Mouse (Mus musculus): ENCODE measurements around the gene Cetn4. TPM values are rescaled to one million over a fixed set of nuclear protein-coding genes. Genes with fewer than 3 reads are reported as not detected.

The Cetn4 gene
- polyA plus RNA-seq, 1 experiment = 0.09 TPM

DNA sequence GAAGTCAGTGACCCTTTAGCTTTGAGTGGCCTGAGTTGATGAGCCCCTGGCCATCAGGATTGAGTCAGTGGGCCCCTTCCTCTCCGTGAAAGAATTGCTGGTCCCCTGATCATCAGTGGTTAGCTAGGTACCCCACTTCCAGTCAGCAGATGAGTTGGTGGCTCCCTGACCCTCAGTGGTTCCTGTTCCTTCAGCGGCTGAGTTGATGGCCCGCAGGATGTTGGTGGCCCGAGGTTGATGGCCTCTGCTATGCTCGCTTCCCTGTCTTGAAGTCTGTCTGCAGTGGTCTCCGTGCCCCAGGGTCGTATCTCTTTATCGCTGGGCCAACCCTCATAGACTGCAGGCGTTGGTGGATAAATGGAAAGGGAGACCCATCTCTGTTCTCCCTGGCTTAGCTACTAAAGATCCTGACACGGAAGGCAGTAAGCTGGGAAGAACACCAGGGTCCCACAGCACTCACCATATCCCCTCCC is 575 bp downstream of the Cetn4 start:
- no peak for DNase-seq (ENCODE audit: low read depth in 1 of 2, low spot score in 2 of 2)
- Histone ChIP-seq H3K36me3 (ENCODE audit: control insufficient read depth, insufficient read depth, low read length) (no peaks in the 10 kb centered on the region), H3K4me1 (ENCODE audit: control insufficient read depth, insufficient read depth, insufficient read length) (peaks cover 3% of the 10 kb centered on the region; the same call in 1 of the 2 replicates), H3K27ac (ENCODE audit: insufficient read depth, low read length) (no peak overlapping the region), H3K27me3 (ENCODE audit: control insufficient read depth, insufficient read depth, low read length) (no peaks in the 10 kb centered on the region), H3K4me3 (ENCODE audit: extremely low read depth, insufficient read depth, insufficient read length) (peak overlapping the region; percentile 97)
- TF ChIP-seq CTCF (IDR thresholded peaks at IDR 0.05; ENCODE audit: extremely low read depth, insufficient read depth, insufficient read length, insufficient replicate concordance) (no peak), POLR2A (IDR thresholded peaks at IDR 0.05; ENCODE audit: low read depth, low read length) (no peak)
- WGBS = under 1% methylated on average over 10 of the region's 10 CpGs

DNA sequence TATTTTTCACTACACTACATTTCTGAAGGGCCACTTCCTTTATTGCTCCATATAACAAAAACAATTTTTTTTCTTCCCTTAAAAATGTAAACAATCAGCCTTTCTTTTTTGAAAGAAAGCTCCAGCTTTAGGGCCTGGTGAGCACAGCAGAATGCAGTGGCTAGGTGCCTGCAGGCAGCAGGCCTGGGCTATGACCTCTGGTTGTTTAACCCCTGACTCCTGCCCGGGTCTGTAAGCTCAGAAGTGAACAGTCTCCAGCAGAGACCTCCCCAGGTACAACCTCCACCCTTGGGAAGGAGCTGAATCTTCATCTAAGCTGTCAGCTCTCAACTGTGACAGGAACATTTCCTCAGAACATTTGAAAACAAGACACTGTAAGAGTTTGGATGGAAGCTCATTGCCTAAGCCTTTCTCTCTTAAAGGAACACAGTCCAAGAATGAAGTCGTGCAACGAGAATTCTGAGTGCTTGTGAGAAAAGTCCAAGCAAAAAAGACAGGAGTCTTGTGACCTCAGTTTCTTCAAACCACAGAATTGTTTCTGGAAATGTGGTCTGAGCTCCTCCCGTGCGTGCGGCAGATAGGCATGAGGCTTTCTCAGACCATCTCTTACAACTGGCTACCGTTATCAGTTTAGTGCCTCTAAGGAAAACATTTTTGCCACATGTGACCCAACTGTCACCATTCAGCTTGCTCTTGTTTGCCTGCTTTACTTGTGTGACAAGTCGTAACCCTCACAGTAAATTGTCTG is 8.9 kb downstream of the Cetn4 start:
- Histone ChIP-seq H3K27me3 (ENCODE audit: control insufficient read depth, insufficient read depth, low read length) (no peaks in the 10 kb centered on the region), H3K36me3 (ENCODE audit: control insufficient read depth, insufficient read depth, low read length) (no peaks in the 10 kb centered on the region), H3K4me3 (ENCODE audit: extremely low read depth, insufficient read depth, insufficient read length) (no peak overlapping the region), H3K27ac (ENCODE audit: insufficient read depth, low read length) (no peak overlapping the region), H3K4me1 (ENCODE audit: control insufficient read depth, insufficient read depth, insufficient read length) (no peaks in the 10 kb centered on the region)
- 78% methylated on average over 8 of the region's 8 CpGs for WGBS
- no peak for TF ChIP-seq POLR2A (IDR thresholded peaks at IDR 0.05; ENCODE audit: low read depth, low read length)
- TF ChIP-seq CTCF (IDR thresholded peaks at IDR 0.05; ENCODE audit: extremely low read depth, insufficient read depth, insufficient read length, insufficient replicate concordance) = no peak
- no peak for DNase-seq (ENCODE audit: low read depth in 1 of 2, low spot score in 2 of 2)

DNA sequence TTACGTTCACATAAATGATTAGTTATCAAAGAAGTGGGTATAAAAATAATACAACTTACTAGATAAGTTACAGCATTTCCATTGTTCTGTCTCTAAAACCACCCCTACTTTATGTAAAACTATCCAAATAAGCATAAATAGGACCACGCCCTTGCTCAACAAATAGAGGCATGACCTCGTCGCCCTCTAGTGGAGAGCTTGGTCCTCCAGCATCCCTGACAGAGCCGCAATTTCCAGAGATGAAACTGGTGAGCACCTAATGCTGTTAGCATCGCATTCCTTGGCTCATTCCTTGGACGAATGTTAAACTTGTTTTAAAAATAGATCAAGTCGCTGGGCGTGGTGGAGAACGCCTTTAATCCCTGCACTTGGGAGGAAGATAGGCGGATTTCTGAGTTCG is 9.8 kb downstream of the Cetn4 start:
- Histone ChIP-seq H3K4me3 (ENCODE audit: extremely low read depth, insufficient read depth, insufficient read length) (no peak overlapping the region), H3K36me3 (ENCODE audit: control insufficient read depth, insufficient read depth, low read length) (no peaks in the 10 kb centered on the region), H3K27ac (ENCODE audit: insufficient read depth, low read length) (no peak overlapping the region), H3K27me3 (ENCODE audit: control insufficient read depth, insufficient read depth, low read length) (no peaks in the 10 kb centered on the region), H3K4me1 (ENCODE audit: control insufficient read depth, insufficient read depth, insufficient read length) (no peaks in the 10 kb centered on the region)
- DNase-seq (ENCODE audit: low read depth in 1 of 2, low spot score in 2 of 2) = peak; percentile 36 to 38
- WGBS = 41% methylated on average over 12 of the region's 12 CpGs
- TF ChIP-seq CTCF (IDR thresholded peaks at IDR 0.05; ENCODE audit: extremely low read depth, insufficient read depth, insufficient read length, insufficient replicate concordance) = peak; percentile 62; the same call in 1 of the 2 replicates
- TF ChIP-seq POLR2A (IDR thresholded peaks at IDR 0.05; ENCODE audit: low read depth, low read length) = no peak

DNA sequence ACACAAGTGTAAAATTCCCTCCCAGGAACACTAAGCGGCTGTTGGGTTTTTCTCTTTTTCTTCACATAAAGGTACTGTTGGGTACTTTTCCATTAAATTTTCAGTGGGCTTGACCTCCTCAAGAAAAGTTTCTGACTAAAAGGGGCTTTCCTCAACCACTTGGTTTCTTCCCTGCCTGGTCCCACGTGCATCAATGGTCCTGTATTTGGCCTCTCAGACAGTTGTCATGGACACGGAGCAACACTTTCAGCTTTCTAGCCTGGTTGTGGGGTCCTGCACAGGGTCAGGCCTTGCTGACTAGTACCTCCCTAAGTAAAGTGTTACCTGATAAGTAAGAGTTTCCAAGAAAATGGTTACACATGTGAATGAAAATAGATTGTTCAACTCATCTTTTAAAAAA is 13.0 kb downstream of the Cetn4 start:
- H3K4me3 ChIP-seq (ENCODE audit: extremely low read depth, insufficient read depth, insufficient read length) = no peak overlapping the region
- no peaks in the 10 kb centered on the region for H3K4me1 ChIP-seq (ENCODE audit: control insufficient read depth, insufficient read depth, insufficient read length)
- TF ChIP-seq CTCF (IDR thresholded peaks at IDR 0.05; ENCODE audit: extremely low read depth, insufficient read depth, insufficient read length, insufficient replicate concordance) = no peak
- TF ChIP-seq POLR2A (IDR thresholded peaks at IDR 0.05; ENCODE audit: low read depth, low read length) = no peak
- 83% methylated on average over 3 of the region's 3 CpGs for WGBS
- no peaks in the 10 kb centered on the region for H3K27me3 ChIP-seq (ENCODE audit: control insufficient read depth, insufficient read depth, low read length)
- no peak overlapping the region for H3K27ac ChIP-seq (ENCODE audit: insufficient read depth, low read length)
- H3K36me3 ChIP-seq (ENCODE audit: control insufficient read depth, insufficient read depth, low read length) = no peaks in the 10 kb centered on the region
- DNase-seq (ENCODE audit: low read depth in 1 of 2, low spot score in 2 of 2) = no peak

DNA sequence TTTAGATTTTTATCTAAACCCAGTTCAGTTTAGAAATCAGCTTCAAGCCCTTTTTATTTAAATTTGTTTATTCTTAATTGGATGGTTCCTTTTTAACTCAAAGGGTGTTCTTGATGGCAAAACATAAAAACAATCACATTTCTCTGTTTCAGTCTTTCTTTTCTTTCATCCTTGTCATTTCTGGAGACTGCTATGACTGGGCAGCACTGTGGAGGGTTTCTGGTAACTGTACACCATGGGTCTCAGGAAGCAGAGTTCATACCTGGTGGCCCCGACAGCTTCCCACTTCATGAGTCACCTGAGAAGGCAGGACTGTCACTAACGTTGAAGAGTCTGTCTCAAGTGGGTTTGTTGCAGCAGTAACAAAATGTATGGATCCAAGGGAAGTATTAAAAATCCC is 19.9 kb downstream of the Cetn4 start:
- WGBS = 60% methylated on average over 2 of the region's 2 CpGs
- no peak for DNase-seq (ENCODE audit: low read depth in 1 of 2, low spot score in 2 of 2)
- H3K4me3 ChIP-seq (ENCODE audit: extremely low read depth, insufficient read depth, insufficient read length) = no peak overlapping the region
- H3K4me1 ChIP-seq (ENCODE audit: control insufficient read depth, insufficient read depth, insufficient read length) = no peaks in the 10 kb centered on the region
- no peaks in the 10 kb centered on the region for H3K36me3 ChIP-seq (ENCODE audit: control insufficient read depth, insufficient read depth, low read length)
- H3K27me3 ChIP-seq (ENCODE audit: control insufficient read depth, insufficient read depth, low read length) = no peaks in the 10 kb centered on the region
- no peak overlapping the region for H3K27ac ChIP-seq (ENCODE audit: insufficient read depth, low read length)
- TF ChIP-seq POLR2A (IDR thresholded peaks at IDR 0.05; ENCODE audit: low read depth, low read length) (no peak), CTCF (IDR thresholded peaks at IDR 0.05; ENCODE audit: extremely low read depth, insufficient read depth, insufficient read length, insufficient replicate concordance) (no peak)

DNA sequence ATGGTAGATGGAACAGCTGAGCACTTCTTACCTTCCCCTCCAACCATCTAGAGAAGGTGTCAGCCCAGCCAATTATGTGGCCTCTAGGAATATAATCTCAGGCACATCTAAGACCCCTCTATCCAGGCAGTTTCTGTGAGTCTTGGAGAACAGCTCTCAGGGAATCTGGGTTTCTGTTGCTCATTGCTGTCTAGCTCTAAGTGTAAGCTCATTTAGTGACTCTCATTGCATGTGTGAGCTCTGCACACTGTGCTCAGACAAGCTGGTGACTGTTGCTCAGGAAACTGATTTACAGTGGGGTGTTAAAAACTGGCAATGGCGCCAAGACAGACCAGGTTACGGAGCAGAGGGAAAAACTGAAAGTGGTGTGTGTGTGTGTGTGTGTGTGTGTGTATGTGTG is 20.6 kb downstream of the Cetn4 start:
- no peak overlapping the region for H3K27ac ChIP-seq (ENCODE audit: insufficient read depth, low read length)
- H3K27me3 ChIP-seq (ENCODE audit: control insufficient read depth, insufficient read depth, low read length) = no peaks in the 10 kb centered on the region
- TF ChIP-seq CTCF (IDR thresholded peaks at IDR 0.05; ENCODE audit: extremely low read depth, insufficient read depth, insufficient read length, insufficient replicate concordance) = no peak
- no peak for TF ChIP-seq POLR2A (IDR thresholded peaks at IDR 0.05; ENCODE audit: low read depth, low read length)
- no peak overlapping the region for H3K4me3 ChIP-seq (ENCODE audit: extremely low read depth, insufficient read depth, insufficient read length)
- no peaks in the 10 kb centered on the region for H3K4me1 ChIP-seq (ENCODE audit: control insufficient read depth, insufficient read depth, insufficient read length)
- no peaks in the 10 kb centered on the region for H3K36me3 ChIP-seq (ENCODE audit: control insufficient read depth, insufficient read depth, low read length)
- no peak for DNase-seq (ENCODE audit: low read depth in 1 of 2, low spot score in 2 of 2)
- 83% methylated on average over 2 of the region's 2 CpGs for WGBS

DNA sequence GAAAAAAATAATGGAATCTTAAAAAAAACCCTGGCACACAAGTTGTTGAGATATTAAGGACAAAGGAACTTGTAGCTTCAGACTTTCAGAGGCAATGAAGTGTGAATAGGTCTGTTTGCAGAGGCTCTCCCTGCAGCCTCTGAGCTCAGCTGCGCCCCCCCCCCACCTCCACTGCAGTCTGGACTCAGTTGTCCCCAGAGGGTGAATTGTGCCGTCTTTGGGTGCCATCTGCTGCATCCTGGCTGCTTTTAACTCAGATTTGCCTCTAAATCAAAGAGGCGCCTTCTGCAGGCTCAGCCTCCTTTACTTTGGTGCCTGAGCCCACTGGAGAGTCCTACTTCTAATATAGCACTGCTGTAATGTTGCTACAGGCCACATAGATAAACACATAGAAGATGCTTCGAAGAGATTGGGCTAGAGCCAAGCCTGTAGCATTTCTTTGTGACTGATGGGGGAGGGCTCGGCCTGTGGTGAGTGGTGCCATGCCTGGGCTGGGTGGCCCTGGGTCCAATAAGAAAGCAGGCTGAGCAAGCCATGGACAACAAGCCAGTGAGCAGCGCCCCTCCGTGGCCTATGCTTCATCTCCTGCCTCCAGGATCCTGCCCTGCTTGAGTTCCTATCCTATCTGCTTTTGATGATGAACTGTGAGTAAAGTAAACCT is 21.5 kb downstream of the Cetn4 start:
- H3K4me1 ChIP-seq (ENCODE audit: control insufficient read depth, insufficient read depth, insufficient read length) = no peaks in the 10 kb centered on the region
- no peak overlapping the region for H3K4me3 ChIP-seq (ENCODE audit: extremely low read depth, insufficient read depth, insufficient read length)
- H3K27ac ChIP-seq (ENCODE audit: insufficient read depth, low read length) = no peak overlapping the region
- TF ChIP-seq POLR2A (IDR thresholded peaks at IDR 0.05; ENCODE audit: low read depth, low read length) = no peak
- TF ChIP-seq CTCF (IDR thresholded peaks at IDR 0.05; ENCODE audit: extremely low read depth, insufficient read depth, insufficient read length, insufficient replicate concordance) = no peak
- WGBS = 65% methylated on average over 7 of the region's 7 CpGs
- no peak for DNase-seq (ENCODE audit: low read depth in 1 of 2, low spot score in 2 of 2)
- no peaks in the 10 kb centered on the region for H3K36me3 ChIP-seq (ENCODE audit: control insufficient read depth, insufficient read depth, low read length)
- H3K27me3 ChIP-seq (ENCODE audit: control insufficient read depth, insufficient read depth, low read length) = no peaks in the 10 kb centered on the region
